Mouse (Mus musculus): Measurements from ENCODE around the gene Hsd3b5. TPM values are rescaled to one million over a fixed set of nuclear protein-coding genes. Genes with fewer than 3 reads are reported as not detected.

The Hsd3b5 gene
- total RNA-seq, 1 experiment: not detected

Other genes starting within 250 kb of the Hsd3b5 start
- 2.1 and 3.4 TPM in 2 replicates for gene Zfp697, start 247.8 kb downstream of the Hsd3b5 start, total RNA-seq (2012; rRNA removed)
- gene Gm4450, start 173.1 kb downstream of the Hsd3b5 start, total RNA-seq (2012; rRNA removed): not detected in 2 replicates
- gene Hsd3b4, start 119.7 kb downstream of the Hsd3b5 start, total RNA-seq (2012; rRNA removed): not detected in 2 replicates
- not detected in 2 replicates for gene Gm10681, start 41.4 kb downstream of the Hsd3b5 start, total RNA-seq (2012; rRNA removed)
- 0.11 and 0.27 TPM in 2 replicates for gene Hsd3b2, start 94.3 kb upstream of the Hsd3b5 start, total RNA-seq (2012; rRNA removed)
- gene Hsd3b3, start 132.9 kb upstream of the Hsd3b5 start, total RNA-seq (2012; rRNA removed): not detected in 2 replicates
- gene Hsd3b6, start 184.2 kb upstream of the Hsd3b5 start, total RNA-seq (2012; rRNA removed): not detected in 2 replicates
- gene Hsd3b1, start 229.5 kb upstream of the Hsd3b5 start, total RNA-seq (2012; rRNA removed): 0.22 TPM in 1 of 2 replicates, not detected in the other